Mouse (Mus musculus) c-Kit-positive CD71-negative TER-119-negative erythroid progenitor cells, embryonic 14.5 days (primary cell): ENCODE results near the gene Scgb2b18.
"Not testable (repeated sequence)": the region's sequence is repeated elsewhere in the genome, so short reads cannot be mapped to it uniquely, and the experiment has no call there.

Experiments
- DNase-seq: peaks from one replicate; pipeline ENCODE4 v3.0.0-alpha.2; 2013; ENCODE audit warnings: low read depth

Gene Scgb2b18

DNA sequence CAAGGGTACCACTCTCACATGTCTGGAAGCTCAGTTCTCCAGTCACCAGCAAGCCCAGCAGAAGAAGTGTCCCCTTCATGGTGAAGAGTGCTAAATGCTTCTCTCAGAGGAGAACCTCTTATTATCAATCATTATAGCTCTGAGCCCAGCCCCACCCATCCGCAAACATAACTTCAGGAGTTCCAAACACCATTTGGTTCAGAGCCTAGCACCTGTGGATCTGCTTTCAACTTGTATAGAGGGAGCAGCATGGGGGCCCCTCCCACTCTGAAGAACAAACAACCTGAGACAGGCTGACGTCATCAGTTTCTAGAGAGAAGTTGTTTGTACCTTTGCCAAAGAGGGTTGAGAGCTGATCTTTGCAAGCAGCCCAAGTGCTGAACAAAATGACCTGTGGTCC lies at the start of gene Scgb2b18:
Scgb2b18 (minus strand) TSS at position 101 of the 400 bp plus-strand sequence.
- not testable (repeated sequence) for DNase-seq

DNA sequence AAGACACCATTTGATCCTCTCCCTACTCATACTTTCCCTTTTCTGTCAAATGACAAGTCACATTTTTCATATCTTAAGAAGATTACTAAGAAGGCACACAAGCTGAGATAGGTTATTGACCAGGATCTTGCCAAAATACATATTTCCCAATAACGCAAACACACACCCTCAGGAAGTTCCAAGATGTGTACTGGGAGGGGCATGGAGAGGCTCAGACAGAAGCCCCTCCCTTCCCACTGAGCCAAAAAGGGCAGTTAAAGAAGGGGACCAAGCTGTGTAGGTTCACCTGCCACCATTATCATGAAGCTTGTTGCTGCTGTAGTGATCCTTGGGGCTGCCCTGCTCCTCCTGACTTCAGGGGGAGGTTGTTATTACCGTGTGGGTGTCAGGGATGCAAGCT lies 11.6 kb upstream of the Scgb2b18 start, which contains the start of gene Scgb1b18:
Scgb1b18 (plus strand) TSS at position 301 of the 400 bp plus-strand sequence.
- not testable (repeated sequence) for DNase-seq
